Mouse (Mus musculus) urinary bladder, adult 18-20 months (tissue): ENCODE results near the gene Gm37240.

Experiments
- DNase-seq, 2 experiments: peaks; one replicate each; pipeline ENCODE4 v3.0.0; 2022; ENCODE audit warnings: low spot score in 2 of 2, mixed read lengths in 2 of 2

The Gm37240 gene

DNA sequence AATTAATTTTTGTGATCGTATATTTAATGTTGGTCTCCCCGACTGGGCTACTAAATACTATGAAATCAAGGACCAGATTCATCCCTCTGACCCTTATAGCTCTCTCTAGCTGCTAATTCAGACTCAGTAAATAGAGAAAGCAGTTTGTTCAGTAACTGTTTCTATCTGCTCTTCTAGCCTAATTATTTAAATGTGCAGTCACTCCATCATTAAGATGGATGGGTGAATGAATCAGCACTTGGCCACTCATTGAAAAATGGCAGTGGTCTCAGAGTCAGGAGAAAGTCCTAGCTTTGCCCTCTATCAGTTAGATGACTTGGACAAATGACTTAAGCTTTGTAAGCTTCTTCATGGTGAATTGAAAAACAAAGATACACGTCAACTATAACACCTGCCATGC lies 387.2 kb downstream of the Gm37240 start:
- DNase-seq = no peak

DNA sequence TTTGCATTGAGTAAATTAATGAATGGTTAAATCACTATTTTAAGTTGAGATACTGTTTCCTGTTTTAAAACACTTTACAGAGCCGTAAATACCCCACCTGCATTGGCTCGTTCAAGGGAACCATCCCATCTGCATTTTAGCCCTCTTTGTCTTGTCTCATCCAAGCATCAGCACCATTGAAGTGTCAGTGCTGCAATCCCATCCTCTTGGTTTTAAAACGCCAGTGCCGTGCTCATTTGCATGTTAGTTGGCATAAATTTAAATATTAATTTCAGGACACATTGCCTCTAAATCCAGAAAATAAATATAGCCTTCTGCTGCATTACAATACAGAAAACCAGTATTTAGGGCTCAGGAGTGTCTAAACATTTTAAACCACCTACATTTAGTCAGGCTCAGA lies 391.2 kb downstream of the Gm37240 start:
- DNase-seq = no peak

DNA sequence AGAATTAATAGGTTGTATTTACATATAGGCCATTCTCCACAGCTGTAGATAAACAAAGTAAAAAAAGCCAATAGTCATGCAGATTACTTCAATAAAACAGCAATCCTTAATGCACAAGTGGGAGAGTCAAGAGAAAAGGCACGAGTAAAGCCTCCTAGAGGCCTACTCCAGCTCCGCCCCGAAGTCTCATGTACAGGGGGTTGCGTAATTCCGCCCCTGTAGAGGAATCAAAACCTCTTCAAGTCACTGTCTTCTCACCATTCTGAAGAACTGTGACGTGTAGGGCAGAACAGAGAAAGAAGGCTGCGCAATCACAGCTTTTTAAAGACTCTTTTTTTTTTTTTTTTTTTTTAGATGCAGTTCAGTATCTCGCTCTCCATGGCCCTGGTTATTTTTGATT lies 393.5 kb downstream of the Gm37240 start:
- DNase-seq = no peak

DNA sequence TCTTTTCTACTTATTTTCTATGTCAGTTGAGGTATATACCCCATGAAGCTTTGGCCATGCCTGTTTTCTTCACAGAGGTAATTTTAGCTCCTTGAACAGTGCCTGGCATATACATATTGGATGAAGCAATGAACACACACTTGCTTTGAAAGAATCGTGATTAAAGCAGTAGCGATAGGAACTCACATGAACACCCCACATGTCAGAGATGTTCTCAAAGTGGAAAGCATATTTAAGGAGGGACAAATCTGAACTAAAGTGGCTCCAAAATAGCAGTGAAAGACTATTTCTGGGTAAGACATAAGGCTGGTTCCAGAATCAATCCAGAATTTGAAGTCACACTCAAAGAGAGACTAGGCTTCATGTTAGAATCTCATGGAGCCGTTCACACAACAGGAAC lies 397.1 kb downstream of the Gm37240 start:
- no peak for DNase-seq

DNA sequence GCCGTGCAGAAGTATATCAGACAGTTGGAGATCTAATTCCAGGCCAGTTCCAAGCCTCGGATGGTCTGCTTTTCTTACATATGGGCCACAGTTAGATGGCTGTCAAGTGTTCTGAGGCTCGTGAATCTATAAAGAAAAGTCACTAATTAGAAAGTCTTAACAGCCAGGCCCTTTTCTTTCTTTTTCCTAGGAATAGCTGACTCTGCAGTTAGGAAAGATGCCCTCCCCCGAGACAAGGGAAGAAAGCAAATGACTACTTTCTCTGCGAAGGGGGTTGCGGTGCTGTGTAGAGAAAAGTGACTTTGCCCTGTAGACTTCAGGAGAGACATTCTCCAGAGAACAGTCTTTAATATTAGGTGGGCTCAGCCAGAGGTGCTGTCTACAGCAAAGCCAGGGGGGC lies 399.9 kb downstream of the Gm37240 start:
- no peak for DNase-seq

DNA sequence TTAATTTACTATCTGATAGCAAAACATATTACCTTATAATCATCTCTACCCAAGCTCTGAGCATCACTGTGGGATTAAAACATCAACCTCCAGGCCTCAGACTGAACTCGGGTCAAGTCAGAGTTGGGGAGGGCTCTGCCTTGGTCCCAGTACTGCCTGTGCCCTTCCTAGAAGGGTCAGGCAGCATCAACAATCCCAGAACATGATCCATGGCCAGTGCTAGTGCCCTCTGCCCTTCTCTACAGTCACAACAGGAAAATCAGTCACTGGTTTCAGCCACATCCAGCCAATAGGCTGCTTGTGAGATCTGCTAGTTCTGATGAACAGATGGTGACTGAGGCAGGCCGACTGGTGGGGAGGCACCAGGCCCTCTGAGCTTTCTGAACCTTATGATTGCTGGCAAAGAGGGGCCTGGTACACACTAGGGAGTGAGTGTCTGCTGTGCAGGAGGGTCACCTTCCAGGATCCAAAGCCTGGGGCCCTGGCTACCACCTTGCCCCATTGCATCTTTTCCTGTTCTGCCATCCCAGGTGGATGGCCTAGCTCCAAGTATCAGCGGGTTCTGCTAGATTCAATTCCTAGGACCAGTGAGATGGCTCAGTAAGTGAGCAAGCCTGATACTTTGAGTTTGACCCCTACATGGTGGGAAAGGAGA lies 401.7 kb downstream of the Gm37240 start:
- DNase-seq = no peak

DNA sequence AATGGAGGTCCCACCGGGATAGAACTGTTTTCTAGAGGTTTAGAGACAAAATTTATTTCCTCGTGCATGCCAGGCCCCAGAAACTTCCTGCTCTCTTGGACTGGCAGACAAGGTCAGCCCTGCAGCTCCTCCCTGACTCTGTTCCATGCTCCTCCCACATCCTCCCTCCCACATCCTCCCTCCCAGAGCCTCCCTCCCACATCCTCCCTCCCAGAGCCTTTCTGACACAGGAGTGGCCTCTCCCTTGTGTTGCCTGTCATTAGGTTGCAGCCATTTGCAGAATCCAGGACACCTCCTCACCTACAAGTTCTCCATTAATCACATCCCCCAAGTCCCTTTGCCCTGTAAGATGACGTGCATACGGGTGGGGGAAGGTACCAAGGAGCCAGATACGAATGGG lies 404.7 kb downstream of the Gm37240 start:
- DNase-seq = no peak

DNA sequence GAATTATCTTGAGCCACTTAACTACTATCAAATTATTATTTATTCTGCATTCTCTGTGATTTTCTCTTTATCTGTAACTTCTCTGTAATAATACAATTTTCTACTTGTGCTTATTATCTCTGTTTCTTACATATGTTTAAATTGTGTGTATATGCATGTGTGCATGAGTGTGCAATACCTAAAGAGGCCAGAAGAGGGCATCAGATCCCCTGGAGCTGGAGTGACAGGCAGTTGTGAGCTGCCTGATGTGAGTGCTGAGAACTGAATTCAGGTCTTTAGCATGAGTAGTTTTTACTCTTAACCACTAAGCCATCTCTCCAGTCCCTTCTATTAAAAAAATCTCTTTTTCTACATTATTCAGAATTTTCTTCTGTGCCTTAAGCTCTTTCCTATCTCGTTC lies 406.7 kb downstream of the Gm37240 start:
- no peak for DNase-seq

DNA sequence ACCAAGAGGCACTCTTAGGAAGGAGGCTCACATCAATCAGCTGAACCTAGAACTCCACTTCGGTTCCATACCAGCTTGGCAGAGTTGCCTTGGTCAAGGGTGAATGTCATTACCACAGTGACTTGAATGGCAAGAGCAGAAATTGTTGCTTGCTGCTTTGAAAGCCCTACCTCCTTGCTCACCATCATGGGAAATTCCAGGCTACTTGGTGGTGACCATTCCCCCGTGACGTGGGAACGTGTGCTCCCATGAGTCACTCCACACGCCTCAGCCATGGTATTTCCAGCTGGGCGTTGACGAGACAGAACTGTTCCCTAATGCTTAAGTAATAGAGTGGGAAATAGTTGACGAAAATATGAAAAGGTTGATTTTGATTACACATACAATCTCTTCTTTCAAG lies 408.6 kb downstream of the Gm37240 start:
- no peak for DNase-seq

DNA sequence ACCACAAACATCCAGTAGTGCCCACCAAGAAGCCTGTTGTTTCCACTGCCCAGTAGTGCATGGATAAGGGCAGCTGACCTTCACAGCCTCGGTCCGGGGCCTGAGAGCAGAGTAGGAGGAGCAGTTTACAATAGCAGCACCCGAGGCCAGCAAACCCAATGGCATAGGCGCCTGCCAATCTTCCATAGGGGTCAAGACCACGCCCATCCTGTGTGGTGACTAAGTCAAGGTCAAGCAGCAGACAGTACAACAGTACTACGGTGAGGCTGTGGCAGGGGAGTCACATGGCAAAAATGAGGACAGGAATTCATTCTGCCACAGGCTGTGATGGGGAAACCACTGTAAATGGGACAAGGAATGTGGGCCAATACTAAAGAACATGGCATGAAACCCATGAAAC lies 417.6 kb downstream of the Gm37240 start:
- DNase-seq = no peak

DNA sequence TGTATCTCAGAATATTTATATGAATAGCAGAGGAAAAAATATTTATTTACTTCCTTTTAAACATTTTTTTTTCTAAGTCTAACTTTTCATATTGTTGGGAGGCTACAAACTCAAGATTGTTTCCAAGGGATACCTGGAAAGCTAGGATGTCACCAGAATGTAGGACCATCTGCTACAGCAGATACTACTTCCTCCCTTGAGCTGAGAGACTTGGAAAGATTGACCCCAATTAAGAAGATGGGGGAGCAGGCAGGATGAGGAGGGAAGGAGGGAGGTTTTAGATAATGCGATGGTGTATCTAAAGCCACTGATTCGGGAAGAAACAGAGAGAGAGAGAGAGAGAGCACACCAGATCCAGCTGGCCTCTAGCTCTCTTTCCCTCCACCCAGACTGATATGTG lies 418.3 kb downstream of the Gm37240 start:
- no peak for DNase-seq

DNA sequence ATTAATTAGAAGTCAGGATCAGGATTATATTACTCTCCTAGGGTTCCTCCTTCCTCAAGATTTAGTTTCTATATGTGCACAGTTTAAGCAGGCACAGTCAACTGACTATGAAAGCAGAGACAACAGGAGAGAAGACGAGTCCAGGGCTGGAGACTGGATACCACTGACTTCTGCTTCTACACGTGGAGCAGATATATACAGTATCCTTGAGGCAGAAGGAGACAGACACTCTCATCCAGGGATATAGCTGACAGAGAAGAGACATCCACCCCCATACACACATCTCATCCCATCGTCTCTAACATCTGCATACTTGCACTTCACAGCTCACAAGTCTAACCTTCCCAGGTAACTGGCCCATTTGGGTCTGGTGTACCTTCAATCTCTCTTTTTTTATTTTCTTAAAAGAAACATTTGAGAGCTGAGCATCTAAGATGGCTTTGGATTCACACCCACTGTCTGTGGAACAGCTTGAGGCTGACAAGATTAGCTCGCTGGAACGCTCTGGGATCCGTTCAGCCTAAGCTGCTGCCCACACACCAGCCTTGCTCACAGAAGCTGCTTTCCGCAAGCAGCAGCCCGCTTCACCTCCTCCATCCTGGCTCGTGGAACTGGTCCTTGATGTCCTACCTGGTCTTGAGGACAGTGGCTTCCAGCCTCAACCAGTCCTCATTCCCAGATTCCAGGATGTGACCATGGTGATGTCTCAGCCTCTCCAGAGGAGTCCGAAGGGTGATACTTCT lies 421.9 kb downstream of the Gm37240 start:
- no peak for DNase-seq

DNA sequence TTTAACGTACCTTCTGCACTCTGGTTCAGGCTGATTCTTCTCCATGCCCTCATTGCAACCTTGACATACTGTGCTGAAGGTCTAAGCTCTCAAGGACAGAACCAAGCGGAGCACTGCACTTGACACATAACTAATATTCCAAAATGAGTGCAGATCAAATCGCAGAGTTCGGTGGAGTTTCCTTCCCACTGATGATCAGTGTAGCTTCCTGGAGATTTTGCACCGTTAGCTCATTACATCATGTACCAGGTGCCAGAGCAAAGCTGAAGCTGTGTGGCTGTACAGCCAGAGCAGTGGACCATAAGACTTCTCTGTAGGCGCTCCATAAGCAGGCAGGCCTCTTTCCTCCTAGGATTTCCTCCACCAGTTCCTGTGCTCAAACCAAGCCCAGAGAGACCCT lies 427.3 kb downstream of the Gm37240 start:
- no peak for DNase-seq

DNA sequence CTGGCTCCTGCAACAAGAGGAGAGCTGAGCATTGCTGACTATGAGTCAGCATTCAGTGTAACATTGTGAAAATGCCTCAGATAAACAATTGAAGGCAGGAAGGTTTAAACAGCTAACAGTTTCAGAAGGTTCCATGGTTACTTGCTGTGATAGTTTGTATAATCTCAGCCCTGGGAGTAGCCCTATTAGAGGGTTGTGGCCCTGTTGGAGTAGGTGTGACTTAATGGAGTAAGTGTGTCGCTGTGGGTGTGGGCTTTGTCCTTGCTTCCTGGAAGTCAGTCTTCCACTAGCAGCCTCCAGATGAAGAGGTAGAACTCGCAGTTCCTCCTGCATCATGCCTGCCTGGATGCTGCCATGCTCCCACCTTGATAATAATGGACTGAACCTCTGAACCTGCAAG lies 430.3 kb downstream of the Gm37240 start:
- no peak for DNase-seq

DNA sequence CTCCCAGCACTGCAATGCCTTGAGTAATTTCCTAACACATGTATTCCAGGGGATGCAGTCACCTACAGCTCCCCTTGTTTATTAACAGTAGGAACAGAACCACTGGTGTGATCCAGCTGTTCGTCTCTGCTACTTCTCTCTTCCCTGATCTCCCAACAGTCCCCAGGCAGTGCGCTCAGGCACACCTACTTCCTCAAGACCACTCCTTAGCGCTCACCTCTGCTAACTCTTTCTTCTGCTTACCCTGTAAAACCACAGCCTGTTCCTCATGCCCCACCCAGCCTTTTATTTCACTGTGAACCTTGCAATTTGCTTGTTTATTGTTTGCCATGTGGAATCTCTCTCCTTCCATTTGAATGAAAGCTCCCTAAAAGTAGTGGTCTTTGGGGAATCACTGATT lies 431.9 kb downstream of the Gm37240 start:
- no peak for DNase-seq

DNA sequence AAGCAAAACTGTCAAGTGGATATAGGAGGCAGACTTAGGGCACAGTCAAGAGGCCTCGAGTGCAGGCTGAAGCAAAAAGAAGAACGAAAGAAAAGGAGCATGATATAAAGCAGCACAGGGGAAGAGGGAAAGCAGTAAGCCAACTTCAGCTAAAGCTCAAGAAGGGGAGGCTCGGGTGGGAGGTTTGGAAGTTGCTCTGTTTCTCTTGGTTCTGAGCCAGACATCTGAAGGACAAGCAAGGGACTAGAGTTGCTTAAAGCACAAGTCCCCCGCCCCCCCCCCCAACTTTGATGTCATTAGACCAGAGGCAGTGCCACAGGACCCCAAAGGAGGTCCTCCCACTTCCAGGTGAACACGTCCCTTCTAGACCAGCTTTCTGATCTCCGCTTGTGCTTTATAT lies 433.3 kb downstream of the Gm37240 start:
- no peak for DNase-seq

DNA sequence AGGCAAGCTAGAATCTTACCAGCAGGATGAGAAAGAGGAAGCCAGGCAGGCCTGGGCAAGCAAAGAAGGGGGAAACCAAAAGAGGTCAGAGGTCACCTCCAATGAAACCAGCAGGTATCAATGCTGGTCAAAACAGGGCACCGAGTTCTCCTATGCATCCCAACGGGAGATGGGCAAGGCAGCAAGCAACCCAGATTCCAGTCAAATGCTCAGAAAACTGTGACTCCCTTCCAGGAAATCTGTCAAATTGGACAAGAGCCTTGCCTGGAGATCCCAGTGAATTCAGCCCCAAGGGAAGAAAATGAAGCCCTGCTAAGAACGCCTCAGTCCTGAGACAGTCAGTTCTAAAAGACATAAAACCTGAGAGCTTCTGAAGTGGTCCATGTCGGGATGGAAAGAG lies 437.9 kb downstream of the Gm37240 start:
- DNase-seq = no peak

DNA sequence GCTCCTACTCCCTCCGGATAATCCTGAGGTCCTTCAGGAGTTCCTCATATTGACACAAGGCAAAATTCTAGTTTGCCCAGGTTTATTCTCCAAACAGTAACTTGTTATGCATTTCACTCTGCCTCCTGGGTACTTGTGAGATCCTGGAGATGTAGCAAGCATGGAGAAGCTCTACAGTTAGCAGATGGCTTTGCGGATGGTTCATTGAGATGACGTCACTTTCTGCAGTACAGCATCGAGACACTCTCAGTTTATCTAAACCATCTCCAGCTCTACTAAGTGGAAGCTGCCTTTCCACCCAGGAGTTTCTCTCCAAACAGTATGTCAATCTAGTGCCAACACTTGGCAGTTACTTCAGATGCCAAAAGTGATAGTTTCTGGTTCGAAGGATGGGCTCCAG lies 444.5 kb downstream of the Gm37240 start:
- DNase-seq = no peak

DNA sequence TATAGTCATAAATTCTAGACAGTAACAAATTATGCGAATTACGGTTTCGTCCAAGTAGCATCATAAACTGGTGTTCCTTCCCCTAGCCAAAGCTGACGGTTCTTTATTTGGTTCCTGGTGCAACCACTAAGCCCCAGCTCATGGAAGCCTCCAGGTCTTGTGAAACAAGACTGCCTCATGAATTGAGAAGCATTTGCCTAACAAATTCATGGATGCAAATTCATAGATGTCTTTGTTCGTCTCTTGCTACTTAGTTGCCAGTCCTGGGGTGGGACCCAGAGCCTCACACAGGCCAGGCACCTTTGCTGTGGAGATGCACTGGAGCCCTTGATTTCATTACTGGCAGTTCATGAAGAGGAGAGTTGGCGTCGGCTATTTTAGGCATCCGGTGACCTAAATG lies 445.1 kb downstream of the Gm37240 start:
- DNase-seq = no peak

DNA sequence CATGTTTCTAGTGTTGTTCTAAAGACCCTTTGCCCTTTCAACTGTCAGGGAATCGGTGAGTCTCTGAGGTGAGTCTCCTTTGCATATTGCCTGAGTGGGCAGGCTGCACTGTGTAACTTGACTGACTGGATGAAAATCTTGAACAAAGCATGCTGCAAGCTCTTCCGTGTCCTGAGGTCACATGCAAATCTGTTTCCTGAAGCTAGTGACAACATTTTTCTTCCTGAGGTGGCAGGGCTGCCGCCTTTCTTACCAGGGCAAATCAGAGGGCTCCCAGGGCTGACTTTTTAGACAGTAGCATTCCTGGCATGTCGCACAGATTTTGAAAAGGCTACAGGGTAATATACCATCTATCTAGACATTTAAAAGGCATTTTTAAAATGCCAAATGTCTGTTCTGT lies 451.9 kb downstream of the Gm37240 start:
- DNase-seq = no peak

DNA sequence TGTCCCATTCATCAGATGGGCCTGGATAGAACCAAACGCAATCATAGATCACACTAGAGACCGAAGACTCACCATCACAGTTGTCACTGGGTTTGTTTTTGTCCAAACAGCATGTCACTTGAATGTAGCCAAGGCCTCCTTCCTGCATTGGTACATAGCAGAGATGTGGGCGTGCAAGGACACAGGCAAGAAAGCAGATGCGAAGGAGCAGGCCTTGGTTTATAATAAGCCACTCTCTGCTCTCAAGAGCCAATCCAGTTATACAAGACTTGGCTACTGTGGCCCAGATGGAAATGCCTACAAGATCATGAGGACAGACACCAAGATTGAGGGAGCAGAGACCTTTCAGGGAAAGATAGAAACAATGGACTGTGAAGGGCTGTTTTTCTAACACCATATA lies 456.1 kb downstream of the Gm37240 start:
- DNase-seq = no peak

DNA sequence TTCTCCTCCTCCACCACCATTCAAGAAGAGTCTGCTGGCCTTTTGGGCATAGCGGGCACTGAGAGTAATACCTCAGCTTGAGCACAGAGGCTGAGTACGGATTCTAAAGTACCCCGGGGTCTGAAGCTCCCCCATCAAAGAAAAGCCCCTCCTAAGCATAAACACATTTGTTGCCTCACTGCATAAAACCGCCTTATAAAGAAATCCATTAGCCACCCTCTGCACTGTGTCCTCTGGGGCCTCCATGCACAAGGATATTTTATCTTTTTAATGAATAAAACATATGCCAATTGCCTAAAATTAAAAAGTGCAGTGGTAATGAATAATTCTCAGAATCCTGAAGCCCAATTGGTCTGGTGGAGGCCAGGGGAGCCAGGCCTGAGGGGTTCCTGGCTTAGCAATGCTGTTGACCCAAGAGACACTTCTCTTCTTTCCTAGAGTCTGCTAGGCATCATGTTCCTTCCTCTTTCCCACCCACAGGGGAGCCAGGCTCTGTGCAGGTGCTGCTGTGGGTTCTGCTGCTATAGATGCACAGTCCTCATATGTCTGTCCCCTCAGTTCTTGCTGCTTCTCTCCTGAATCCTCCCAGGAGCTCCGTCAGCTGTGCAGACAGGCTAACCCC lies 463.8 kb downstream of the Gm37240 start:
- no peak for DNase-seq

DNA sequence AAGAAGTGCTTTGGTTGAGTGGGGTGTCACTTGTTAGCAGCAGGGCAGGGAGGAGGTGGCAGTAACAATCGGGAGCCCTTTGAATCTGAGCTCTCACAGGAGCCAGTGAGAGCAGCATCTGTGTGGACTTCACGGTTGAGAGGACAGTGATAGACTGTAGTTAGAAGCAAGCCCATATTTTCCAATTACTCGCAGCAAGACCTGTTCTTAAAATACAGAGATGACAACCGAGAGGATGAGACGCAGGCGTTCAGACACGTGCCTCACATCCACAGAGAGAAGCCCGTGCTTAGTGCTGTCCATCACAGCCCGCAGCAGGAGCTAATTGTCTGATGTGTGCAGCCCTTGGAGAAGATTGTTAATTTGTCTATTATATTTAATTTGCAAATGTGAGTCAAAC lies 465.9 kb downstream of the Gm37240 start:
- DNase-seq = no peak
